Mouse (Mus musculus) embryonic fibroblast, embryonic 13.5 days (primary cell): ENCODE results near the gene Efcab12.
"Not testable (repeated sequence)": the region's sequence is repeated elsewhere in the genome, so short reads cannot be mapped to it uniquely, and the experiment has no call there.

Source experiments
- CTCF ChIP-seq: IDR thresholded peaks from 2 replicates; pipeline ENCODE4 v1.5.1; 2011; ENCODE audit warnings: mild to moderate bottlenecking, control low read depth, low read length, moderate library complexity, borderline replicate concordance; ENCODE audit not compliant: insufficient read depth
- POLR2A ChIP-seq: IDR thresholded peaks from 2 replicates; pipeline ENCODE4 v1.6.1; 2011; ENCODE audit warnings: low read depth, mild to moderate bottlenecking, control low read depth, low read length, moderate library complexity

GRCm38 (mm10) chr6:115871318-115871717 lies 33.1 kb upstream of the Efcab12 start:
- TF ChIP-seq POLR2A, CTCF: not testable (repeated sequence)
